Mouse (Mus musculus) kidney, adult 11 months (tissue): ENCODE measurements around the gene Elmo3.

Source experiments
- DNase-seq: peaks from one replicate; pipeline ENCODE4 v3.0.0; 2022

The Elmo3 gene

DNA sequence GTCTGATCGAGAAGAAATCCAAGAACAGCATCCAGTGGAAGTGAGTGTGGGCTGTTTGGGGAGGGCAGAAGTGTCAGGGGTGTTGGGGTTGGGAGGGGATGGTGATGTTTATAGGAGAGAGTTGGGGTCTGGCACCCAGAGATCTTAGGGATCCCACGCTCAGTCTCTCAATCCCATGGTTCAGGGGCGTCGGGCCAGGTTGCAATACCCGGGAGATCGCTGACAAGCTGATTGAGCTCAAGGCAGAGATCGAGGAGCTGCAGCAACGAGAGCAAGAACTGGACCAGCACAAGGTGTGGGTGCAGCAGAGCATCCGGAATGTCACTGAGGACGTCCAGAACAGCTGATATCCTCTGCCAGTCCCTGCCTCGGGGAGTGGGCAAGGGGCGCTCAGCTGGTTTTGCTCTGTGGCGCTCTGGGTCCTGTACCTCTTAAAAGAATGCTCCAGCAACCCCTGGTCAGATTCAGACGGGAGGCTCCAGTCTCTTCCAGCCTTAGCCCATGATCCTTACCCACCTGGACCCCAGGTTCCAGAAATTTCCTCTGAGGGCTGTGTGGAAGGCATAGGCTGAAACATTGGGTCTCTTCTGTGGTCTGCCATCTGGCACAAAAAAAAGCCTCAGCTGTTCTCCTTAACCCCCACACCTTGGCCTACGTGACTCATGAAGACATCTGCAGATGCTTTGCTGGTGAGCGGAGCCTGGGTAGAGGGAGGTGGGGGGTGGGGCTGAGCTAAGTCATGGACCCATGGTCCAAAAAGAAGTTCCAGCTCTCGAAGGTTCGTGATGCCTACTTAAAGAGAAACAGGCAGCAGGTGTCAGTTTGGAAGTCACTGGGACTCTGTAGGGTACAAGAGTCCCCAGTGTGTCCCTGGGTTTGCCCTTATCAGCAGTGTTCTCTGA is 6.8 kb upstream of the Elmo3 start:
- DNase-seq: peak; percentile 12

DNA sequence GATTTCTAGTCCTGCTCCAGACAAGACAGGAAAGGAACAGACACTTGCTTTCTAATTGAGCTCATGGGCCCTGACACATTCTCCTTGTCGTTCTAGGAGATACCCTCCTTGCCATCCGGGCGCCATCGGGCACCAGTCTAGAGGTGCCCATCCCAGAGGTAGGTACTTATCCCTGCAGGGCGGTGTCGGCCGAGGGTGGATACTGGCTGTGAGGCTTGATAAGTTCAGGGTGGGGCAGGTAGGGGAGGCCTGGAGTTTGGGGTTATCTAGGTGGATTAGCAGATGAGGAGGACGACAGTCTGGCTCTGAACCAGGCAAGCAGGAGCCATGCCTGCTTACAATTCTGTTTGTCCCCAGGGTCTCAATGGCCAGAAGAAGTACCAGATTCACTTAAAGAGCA is 5.4 kb upstream of the Elmo3 start:
- DNase-seq: peak; percentile 16

- DNase-seq: no peak
Measured at GRCm38 (mm10) chr8:105303396-105303795, 2.0 kb upstream of the Elmo3 start.

GRCm38 (mm10) chr8:105303874-105304273 is 1.5 kb upstream of the Elmo3 start:
- DNase-seq: no peak

DNA sequence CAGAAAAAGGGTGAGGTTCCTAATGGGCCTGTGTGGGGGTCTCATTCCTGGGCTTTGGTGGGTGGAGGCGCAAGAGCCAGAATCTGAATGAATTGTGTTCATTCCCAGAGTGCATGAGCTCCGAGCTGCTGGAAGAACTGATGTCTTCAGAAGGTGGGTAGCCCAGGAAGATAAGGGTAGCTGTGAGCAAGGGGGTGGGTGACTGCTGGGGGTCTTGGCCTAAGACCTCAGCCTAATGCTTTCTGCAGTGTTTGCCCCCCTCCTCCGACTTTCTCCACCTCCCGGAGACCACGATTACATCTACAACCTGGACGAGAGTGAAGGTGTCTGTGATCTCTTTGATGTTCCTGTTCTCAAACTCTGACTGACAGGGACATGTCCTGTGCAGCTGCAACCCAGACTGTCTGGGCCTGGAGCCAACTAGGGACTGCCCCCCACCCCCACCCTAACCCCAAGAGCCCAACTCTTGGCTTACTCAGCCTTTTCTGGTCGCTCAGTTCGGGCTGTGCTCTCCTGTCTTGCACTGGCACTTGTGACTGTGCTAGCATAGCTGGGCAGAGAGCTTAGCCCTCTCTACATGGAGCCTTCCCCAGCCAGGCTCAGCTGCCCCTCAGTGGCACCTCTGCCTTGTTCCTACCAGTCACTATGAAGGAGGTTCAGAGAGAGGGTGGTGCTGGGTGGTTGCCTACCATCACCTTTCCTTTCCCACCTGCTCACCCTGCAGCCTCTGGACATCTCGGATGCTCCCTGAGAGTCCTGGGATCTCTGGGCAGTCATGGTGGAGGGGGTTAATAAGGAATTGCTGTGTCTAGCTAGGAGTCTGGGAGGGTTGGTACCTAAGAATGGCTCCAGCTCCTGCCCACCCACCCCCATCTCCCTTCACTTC is 833 bp upstream of the Elmo3 start:
- DNase-seq: peak; percentile 9

DNA sequence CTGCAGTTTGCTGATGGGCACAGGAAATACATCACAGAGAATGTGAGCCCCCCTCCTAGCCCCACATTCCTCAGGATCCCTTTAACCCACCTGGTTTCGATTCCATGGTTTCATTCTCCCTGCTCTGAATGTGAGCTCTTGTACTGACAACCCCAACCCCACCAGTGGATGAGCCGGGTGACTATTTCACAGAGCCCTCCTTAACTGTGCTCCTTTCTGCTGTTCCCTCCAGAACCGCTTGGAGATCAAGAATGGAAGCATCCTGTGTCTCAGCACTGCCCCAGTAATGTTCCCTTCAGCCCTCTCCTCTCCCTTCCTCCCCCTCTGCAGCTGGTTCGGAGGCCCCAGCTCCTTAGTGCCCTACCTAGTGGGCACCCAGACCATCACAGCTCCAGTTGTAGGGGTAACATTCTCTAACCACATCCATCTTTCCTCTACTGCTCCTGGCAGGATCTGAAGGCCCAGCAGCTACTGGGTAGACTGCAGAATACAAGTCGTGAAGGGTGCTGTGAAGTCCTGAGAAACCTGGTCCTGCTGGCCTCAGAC is 818 bp downstream of the Elmo3 start:
- DNase-seq: no peak

DNA sequence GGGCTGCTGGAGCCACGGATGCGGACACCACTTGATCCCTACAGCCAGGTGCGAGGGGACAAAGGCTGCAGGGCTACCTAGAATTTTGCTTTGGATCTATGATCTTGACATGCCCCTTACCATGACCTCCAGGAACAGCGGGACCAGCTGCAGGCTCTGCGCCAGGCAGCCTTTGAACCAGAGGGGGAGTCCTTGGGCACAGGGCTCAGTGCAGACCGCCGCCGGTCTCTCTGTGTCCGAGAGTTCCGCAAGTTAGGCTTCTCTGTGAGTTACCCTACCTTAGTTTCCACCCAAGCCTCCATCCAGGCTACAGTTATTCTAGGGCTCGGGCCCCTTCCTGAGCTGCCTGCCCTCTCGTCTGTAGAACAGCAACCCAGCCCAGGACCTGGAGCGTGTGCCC is 2.3 kb downstream of the Elmo3 start:
- no peak for DNase-seq

DNA sequence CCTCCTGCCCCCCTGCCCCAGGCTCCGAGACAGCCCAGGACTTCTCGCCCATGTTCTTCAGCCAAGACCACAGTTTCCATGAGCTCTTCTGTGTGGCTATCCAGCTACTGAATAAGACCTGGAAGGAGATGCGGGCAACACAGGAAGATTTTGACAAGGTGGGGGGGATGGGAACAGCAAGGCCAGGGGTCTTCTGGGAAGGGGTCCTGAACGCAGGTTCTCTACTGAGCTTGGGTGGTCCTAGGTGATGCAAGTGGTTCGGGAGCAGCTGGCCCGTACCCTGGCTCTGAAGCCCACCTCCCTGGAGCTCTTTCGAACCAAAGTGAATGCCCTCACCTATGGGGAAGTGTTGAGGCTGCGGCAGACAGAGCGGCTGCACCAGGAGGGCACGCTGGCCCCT is 3.0 kb downstream of the Elmo3 start:
- DNase-seq: no peak

DNA sequence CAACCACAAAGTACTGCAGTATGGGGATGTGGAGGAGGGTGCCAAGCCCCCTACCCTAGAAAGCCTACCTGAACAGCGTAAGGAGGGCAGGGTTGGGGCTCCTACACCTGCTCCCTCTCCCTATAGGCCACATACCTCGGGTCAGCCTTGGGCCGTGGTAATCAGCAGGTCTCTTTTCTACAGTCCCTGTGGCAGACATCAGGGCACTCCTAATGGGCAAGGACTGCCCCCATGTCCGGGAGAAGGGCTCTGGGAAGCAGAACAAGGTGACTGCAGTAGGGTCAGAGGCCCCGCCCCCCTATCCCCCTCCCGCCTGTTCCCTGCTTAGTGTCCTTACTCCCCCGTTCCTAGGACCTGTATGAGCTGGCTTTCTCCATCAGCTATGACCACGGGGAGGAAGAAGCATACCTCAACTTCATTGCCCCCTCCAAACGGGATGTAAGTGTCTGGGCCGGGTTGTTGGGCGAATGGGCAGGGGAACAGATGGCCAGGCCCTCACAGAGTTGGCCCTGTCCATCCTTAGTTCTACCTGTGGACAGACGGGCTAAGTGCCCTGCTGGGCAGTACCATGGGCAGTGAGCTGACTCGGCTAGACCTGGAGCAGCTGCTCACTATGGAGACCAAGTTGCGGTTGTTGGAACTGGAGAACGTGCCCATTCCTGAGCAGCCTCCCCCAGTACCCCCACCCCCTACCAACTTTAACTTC is 3.9 kb downstream of the Elmo3 start:
- no peak for DNase-seq

DNA sequence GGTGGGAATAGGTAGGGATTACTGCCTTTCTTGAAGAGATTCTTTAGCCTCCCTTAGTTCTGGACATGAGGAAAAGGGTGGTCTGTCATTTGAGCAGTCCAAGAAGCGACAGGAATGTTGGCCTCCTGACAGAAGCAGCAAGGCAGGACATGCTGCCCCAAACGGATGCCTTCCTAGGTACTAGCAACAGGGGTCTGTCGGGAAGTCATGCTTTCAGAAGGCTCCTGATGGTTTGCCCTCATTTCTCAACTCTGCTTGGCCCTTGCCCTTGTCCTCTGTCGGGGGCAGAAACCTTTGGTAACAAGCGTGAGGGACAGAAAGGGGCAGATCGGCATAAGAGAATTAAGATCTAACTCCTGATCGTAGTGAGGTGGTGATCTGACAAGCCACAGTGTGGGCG is 4.7 kb downstream of the Elmo3 start:
- DNase-seq: no peak

GRCm38 (mm10) chr8:105311718-105312117 is 6.3 kb downstream of the Elmo3 start:
- DNase-seq: no peak

GRCm38 (mm10) chr8:105312891-105313481 is 7.6 kb downstream of the Elmo3 start:
- DNase-seq: no peak

DNA sequence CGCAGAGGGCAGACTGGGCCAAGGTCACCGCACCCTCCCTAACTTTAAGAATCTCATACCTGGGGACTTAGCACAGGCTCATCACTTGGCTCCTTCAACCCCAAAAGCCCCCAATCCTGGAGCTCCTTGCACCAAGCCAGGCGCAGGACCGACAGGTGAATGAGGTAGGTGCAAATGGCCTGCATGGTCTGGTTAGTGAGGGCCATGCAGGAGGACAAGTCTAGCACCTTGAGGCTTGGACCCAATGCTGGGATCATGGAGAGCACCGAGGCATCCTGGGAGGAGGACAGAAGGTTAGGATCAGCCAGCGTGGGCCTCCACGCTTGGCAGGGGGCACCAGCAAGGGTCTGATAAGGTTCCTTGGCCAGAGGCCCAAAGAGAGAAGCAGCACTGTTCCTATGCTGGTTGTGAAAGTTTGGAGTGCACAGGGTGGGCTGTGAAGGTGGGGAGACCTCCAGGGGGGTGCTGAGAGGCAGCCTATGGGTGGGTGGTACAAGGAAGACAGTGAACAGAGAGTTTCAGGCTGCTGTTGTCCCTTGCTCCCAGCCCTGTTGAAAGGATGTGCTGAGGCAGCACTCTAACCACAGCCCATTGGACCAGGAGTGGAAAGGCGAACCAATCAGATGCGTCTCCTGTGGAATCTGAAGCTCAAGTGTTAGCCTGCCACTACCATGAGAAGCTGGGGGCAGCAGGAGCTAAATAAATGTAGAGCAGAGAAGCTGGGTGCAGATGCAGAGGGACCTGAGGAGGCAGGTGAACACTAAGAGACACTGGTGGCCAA is 8.4 kb downstream of the Elmo3 start:
- DNase-seq: no peak

GRCm38 (mm10) chr8:105315073-105315769 is 9.8 kb downstream of the Elmo3 start:
- no peak for DNase-seq

GRCm38 (mm10) chr8:105317941-105318340 is 12.5 kb downstream of the Elmo3 start:
- no peak for DNase-seq

DNA sequence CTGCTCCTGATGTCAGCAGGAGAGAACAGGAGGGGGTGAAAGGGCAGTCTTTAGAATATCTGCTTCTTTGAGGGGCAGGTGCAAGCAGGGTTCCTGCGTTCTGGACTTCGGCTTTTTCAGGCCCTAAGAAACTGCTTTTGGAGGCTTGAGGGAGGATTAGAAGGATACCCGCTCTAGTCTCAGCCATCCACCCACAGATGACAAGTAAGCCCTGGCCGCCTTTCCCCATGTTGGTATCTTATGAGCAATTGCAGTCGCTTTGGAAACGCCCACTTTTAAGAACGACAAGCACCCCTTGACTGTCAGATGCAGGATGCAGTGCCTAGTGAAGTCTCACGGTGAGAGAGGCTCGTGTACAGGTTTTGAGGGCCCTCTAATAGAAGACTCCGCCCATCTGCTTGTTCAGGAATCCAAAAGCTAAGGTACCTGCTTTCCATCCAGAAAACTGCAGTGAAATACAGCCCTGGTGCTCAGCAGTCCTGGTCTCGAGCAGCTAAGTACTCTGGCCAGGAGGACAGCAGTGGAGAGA is 13.3 kb downstream of the Elmo3 start:
- DNase-seq: no peak

DNA sequence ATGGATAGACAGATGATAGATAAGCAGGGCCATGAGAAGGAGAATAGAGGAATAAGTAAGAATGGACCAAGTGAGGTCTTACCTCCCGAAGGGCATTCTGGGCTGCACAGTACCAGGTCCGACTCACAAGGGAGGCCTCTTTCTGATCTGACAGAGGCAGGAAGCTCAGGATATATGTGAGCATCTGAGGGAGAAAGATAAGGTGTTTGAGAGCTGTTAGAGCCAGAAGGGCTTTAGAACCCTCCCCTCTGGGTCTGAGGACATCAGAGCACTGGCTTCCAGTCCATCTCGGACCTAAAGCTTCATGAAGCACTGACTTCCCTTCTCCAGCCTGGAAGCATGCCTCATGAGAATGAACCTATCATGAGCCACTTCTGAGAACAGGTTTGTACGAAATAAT is 17.8 kb downstream of the Elmo3 start:
- no peak for DNase-seq

DNA sequence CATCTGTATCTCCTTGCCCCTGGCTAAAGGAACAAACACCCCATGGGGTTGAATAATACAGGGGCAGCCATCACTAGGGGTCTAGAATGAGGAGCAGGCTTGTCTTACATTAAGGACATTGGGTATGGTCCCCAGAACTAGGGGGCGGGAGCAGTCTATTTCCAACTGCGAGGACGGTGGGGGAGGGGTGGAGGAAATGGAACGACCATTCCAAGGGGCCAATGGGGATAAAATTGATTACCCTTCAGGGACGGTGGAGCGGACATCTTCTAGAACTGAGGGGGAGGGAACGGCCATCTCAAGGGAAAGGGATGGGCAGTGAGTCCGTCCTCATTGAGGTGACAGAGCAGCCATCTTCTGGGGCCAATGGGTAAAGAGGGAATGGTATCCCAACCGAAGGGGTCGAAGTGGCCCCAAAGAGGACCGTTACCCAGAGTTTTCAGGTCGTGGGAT is 20.3 kb downstream of the Elmo3 start:
- DNase-seq: no peak

- DNase-seq: peak; percentile 95
Measured at GRCm38 (mm10) chr8:105326141-105326672, 20.8 kb downstream of the Elmo3 start, which contains the start of the genes Lrrc29 and Tmem208. Lrrc29 (minus strand) TSS chr8:105326278. Tmem208 (plus strand) TSS chr8:105326354.

- no peak for DNase-seq
Measured at GRCm38 (mm10) chr8:105326968-105327367, 21.6 kb downstream of the Elmo3 start.
